Mouse (Mus musculus): ENCODE data around the gene Sema3f. TPM values are rescaled to one million over a fixed set of nuclear protein-coding genes. Genes with fewer than 3 reads are reported as not detected.

Sema3f gene
- total RNA-seq, 2 experiments from 2014 or later: 20.2 to 24.8 TPM

DNA sequence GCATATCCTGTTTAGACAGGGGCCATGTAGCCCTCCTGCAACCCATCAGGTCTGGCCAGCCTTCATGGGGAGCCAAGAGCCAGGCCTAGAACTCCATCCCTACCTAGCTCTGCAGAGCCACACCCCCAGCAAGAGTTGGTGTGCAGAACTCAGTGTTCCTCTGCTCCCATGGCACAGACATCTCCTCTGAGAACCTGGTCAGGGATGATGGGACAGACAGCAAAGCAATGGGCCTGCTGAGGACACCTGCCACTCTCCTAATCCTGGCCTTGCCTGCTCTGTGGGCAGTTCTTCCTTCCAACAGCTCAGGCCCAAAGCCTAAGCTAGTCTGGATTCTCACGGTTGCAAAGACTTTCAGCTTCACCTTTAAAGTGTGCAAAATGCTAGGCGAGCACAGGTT lies 5.4 kb upstream of the Sema3f start:
- no peak for DNase-seq

DNA sequence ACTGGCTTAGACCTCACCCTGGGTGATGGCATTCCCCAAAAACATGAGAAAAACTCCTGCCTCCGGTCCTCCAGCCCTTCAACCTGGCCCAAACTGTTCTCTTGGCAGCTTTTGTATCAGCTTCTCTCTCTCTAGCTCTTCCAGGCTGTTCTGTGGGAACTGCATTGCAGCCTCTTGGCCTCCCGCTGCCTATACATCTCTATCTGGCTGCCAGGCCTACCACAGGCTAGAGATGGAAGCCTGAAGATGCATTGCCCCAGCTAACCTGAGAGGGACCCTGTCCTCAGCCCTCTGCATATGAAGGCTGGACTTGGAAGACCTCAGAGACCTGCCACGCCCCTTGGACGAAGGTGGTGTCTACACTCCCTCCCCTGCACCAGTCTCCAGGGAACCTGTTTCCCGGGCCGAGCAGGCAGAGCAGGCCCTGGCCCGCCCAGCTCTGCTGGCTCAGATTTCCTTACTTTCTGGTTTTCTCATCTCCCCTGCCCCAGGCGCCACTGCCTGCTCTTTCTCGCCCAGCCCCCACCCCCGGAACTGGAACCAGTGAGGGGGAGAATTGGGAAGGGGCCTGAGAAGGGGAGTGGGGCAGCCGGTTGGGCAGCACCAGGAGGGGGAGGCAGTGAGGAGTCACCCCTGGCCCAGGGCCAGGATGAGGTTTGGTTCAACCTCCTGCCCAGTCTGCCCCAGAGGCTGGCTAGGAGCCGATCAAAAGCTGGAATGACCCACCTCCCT lies 4.1 kb upstream of the Sema3f start:
- DNase-seq: peak; percentile 72

DNA sequence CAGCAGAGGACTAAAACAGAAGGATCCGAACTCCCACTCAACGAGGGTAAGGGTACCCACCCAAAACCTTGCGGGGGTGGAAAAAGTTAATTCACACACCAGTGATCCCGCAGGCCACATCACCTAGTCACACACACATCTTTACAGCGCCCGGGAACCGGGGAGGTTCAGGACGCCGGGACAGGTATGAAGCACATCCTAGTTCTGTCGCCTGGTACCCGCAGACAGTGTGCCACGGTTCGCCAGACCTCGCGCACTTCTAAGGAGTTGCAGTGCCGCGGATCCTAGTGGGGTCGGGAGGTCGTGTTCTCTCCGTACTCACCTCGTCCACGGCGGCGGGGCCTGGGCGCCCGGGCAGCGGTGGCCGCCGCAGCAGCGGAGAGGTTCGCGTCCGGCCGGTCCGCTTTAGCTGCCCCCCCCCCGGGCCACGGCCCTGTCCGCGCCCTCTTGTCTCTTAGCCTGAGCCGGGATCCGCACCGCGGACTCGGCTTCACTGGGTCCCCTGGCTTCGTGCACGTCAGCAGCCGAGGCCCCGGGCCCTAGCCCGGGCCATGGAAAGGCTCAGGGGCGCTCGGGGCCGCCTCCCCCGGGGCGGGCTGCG lies 1.1 kb downstream of the Sema3f start:
- no peak for DNase-seq

DNA sequence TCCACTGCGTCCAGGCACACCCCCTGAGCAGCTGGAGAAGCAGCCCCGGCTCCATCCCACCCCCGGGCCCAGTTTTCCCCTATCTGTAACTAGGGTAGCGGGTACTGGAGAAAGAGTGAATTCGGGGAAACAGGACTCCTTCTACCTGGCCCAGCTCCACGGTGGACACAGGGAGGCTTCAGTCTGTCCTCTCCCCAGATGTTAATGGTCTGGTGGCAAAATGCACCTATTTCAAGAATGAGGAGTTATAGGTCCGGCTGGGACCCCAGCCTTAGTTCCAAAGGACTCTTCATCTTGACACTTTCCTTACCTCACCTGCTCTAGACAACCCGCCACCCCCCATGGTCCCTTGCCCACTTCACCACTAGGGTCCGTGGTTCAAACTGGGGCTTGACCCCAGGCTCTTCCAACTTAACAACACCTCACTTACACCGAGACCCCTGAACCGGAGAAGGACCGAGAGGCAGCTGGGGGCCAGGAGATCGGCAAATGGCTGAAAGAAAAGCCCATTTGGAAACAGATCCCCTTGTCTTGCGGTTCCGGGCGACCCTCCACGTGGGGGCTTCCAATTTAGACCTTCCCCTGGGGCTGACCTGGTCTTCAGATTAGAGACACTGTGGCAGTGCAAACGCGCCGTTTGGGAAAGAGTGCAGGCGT lies 1.7 kb downstream of the Sema3f start:
- DNase-seq: no peak

DNA sequence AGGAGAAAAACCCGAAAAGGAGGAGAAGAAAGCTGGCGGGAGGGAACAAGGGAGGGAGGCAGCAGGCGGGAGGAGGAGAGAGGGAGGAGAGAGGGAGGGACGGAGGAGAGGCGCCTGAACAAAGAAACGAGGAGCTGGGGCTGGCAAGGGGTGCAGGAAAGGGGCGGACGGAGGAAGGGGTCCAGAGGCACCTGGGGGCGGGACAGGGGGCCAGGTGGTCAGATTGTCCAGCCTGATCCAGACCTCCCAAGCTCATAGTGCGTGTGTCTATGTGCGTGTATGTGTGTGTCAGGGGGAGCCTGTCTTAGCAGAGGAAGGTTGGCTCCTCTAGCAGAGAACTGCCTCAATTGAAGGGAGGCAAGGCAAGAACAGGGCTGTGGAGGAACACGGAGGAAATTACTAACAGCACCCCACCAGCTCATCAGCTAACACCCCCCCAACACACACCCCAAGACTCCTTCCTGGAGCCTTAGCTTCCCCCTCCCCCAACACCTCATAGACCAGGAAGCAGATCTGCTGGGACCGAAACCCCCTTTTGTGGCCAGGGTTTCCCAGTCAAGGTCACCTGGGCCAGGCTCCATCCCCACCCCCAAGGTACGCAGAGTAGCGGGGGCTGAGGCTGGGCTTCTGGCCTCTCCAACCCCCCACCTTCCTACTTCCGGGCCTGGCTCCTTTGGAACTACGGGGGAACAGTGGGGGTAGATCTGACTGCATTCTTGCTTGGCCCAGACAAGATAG lies 2.4 kb downstream of the Sema3f start:
- no peak for DNase-seq

DNA sequence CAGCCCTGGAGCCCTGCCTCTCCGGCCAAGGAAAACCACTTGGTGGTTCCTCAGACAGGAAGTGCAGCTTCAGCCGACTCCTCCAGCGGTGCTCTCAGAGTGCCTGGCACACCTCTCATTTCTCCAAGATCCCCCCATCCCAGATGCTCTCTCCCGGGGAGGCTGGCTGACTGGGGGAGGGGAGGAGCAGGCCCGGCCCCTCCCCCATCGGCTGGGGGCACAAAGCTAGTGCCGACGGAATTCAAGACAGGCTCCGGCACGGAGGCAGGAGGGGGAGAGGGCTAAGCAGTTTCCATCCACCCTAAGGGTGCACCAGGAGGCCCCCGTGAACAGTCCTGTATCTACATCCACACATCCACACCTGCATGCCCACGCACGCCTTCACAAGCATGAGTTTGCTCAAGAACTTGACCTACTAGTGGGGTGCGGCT lies 3.5 kb downstream of the Sema3f start:
- DNase-seq: no peak

DNA sequence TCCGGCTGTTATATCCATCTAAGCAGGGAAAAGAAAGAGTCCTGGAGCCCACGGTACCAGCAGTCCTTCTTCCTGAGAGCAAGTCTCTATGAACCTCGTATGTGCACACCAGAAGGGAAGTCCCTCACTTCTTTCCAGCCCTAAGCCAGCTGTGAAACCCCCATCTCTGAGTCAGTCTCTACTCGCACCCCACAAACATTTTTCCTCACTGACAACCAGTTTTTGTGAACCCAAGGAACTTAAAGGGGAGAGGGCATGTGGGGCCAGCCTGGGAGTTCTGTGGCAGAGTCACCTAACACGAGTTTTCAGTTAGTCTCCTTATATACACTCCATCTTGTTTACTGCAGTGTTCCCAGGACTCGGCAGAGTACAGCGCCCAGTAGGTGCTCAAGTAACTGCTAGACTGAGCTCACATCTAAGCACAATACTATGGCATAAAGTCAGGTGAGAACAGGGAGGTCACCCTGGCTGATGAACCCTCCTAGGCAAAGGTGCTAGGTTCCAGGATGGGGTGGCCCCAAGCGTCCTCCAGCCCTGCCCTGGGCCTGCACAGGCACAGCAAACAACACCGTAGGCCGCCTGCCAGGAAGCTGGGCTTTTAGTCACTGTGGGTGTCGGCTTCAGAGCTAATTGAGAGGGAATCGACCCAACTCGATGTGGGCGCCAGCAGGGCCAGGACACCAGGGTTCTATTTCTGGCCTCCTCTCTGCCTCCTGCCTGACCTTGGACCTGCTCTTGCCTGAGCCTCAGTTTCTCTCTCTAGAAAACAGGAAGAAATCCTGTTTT lies 6.7 kb downstream of the Sema3f start:
- DNase-seq: peak; percentile 51

DNA sequence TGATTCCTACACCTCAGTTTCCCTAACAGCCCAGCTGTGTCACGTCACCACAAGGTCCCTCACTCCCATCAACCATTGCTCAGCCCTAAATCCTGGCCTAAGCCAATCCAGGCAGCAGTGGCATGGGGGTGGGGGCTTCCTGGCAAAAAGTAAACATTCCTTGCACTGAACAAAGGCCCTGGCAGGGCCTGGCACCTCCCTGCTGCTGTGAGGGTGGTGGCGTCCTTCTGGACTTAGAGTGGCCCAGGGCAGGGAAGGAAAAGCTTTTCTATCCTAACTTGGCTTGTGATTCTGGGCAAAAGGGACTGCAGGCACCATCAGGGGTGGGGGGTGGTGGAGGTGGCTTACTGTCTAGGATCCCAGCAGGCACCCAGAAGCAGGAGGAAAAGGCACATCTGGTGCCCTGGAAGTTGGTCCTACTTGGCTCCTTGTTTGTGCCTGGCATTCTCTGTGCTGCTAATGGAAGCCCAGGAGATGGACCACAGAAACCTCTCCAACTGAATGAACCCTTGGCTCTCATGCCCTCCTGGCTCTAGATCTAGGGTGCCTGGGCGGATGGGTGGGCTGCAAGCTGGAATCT lies 7.6 kb downstream of the Sema3f start:
- no peak for DNase-seq

DNA sequence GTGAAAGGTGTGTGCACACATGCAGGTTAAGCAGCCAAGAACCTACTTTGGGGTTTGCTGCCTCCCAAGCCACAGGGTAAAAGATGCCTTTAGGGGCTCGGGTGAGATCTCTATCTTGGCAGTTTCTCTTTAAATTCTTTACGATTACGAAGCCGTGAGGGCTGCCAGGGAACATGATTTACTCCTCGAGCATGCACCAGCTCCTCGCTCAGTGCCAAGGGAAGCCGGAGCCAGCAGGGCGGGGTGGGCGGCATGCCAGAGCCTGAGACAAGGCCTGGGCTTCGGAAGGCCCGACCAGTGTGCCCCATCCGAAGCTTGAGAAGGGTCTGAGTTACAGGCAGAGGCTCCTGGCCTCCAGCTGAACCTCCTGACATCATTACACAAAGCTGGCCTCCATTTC lies 8.7 kb downstream of the Sema3f start:
- peak; percentile 92 for DNase-seq

DNA sequence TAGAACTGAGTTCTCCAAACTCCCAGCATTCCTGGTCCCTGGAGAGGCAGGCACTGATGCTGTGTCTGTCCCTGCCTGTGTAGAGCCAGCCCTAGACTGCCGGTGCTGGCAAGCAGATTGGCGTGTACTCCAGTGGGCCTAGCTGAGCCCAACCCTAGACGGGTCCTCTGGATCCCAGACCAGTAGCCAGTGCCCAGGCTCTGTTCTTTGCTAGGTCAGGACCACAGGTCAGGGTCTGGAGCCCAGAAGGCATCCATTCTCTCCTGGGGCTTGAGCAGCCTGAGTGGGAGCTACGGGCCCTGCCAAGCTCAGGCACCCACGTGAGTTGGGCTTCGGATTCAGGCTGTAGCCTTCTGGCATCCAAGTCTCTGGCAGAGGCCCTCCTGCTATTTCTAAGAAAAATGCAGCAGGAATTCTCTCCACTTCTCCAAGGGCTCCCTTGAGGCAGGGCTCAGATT lies 10.1 kb downstream of the Sema3f start:
- DNase-seq: peak; percentile 57

DNA sequence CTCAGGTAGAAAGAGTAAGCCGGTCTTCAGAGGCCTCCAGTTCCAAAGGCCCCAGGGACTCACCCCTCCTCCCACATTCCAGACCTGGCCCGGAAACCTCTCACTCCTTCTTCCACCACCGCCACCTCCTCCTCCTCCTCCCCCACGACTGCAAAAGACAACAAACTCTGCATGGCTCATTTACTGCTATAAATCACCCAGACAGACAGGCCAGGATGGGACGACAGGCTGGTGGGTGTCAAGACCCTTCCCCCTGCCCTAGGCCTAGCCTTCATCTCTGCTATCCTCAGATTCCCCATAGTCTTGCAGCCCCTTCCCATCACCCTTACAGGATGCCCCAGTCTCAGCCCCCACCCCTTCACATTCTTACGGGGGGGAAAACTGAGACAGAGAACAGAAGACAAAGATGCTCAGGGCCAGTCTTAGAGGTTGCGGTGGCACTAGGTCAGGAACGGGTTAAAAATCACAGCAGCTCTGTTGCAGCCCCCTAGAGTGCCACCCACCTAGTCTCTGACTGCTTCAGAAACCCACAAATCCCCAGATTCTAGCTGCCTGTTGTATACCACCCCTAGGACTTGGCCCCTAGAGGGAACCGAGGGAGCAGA lies 10.8 kb downstream of the Sema3f start:
- DNase-seq: no peak

DNA sequence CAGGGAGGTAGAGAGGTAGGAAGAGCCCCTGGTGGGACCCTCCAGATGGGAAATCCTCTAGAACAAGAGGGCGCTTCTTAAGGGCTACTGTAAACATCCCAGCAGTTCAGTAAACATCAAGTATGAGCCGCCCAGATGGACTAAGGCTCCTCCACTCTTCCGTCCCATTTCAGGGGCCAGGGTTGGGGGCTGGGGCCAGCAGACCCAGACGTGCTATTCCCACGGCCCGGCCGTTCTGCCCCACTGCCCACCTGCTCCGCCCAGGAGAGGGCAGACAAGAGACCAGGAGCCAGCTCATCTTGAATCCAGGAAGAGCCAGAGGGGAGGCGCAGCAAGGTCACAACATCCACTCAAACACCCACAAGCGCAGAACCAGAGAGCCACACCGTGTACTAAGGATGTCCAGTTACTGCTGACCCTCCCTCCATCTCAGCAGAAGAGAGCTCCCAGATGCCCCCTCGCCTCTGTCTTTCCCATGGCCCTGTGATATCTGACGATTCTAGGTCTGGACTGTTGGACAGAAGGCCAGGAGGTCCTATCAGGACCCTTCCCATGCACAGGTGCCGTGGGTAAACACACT lies 11.6 kb downstream of the Sema3f start:
- no peak for DNase-seq

DNA sequence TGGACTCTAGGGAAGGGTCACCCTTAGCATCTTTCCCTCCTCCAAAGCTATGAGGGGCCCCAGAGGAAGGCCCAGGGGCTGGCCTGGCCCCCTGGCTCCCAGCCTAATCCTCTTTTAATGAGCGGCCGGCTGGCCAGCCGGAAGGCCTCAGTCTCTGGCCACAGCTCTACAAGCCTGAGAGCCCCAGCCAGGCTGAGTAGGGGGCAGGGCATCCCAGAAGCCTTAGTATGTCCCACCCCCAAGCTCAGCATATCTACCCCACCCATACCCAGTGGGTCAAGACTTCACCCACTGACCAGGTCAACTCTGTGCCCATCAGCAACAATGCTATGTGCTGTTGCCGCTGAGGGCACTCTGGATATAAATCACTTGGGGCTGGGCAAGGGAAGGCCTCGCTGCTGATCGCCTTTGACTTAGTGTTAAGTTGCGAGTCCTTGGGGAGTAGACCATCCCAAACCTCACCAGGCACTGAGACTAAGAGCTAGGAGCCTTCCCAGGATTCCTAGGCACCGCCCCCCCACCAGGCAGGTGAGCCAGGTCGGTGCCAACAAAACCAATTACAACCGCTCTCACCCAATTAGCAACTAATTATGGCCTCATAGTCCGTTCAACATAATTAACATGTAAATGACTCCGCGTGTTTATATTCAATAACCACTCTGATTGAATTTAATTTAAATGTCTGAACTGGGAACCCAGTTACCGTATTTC lies 12.3 kb downstream of the Sema3f start:
- peak; percentile 22 for DNase-seq

DNA sequence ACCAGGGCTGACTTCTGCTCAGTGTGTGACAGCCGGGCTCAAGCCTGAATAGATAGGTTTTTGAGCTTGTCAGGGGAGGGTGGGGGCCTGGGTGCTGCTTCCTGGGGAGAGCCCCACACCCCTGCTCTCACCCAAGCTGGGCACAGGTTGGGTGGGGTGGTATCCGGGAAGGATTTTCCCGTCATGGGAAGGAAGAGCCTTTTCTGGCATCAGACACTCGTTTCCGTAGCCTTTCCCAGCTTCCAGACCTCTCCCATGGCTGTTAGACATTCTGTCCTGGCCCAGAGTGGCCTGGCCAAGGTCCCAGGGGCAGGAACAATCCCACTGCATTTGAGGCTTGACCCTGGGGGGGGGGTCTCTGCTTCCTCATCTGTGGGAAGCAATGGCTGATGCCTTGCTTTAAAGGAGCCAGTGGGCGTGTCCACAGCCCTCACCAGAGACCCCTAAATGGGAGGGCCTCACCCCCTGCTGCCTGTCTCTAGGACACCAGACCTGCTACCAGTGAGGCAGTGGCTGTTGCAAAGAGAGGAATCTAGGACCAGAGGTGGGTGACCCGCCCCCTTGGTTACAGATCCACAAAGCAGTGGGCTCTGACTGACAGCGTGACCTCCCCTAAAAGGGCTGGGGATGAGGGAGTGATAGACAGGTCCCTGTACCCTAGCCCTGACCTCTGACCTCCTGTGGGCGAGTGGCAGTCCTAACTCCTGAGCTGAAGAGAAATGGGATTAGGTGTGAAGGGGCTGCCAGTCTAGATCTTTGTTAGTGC lies 13.2 kb downstream of the Sema3f start:
- peak; percentile 27 for DNase-seq

DNA sequence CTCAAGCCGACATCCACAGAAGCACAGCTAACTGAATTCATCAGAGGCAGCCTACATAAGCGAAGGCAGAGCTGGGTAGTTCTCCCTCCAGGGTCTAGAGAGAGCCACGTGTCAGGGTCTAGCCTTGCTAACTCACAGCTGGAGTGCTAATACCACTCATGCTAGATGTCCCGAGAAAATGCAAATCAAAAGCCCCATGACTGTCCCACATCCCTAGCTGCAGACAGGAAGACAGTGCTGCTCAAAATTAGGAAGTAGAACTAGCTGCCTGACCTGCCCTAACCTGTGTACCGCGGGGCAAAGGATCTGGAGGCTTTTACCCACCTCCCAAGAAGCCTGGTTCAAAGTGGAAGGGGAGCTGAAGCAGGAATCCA lies 14.2 kb downstream of the Sema3f start:
- no peak for DNase-seq

DNA sequence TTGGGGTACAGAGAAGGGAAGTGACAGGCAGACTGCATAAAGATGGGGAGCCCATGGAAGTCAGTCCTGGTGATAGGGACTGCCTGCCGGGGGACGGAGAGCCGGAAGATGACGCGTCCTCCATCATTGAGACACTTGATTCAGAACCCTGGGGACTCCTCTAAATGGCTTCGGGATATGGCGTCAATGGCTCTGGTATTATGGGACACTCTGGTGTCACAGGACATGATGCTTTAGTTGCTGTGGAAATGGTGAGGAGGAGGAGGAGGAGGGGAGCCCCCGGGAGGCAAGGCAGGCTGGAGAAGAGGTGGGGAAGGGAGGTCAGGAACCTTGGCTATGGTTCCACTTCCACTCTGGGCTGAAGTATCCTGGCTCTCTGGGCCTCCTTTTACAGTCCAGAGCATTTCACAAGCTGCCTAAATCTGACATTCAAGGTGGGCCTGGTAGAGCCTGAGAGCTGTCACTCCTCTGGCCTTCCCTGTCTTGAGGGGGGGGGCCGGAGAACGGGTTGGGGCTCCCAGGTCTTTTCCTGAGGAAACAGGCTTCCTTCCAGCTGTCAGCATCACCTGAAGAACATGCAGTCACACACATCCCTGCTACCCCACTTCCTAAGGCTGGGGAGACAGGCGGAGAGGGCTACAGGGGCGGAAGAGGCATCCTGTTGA lies 14.7 kb downstream of the Sema3f start:
- DNase-seq: peak; percentile 19

DNA sequence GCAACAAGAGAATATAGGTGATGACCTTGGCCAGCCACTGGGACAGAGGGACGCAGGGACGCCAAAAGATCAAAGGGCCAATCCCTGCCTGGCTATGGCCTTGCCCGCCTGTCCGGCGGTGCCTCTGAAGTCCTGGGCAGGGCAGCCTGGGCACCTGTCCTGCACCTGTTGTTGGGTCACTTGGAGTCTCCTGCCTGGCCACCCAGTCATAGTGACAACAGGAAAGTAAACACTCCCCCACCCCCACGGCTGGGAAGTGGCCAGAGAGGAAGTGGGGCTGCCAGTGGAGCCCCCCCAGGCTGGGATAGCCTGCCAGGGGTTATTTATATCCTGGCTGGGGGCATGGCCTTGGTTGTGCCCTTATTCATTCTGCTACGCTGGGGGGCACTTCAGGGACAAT lies 15.6 kb downstream of the Sema3f start:
- peak; percentile 49 for DNase-seq

DNA sequence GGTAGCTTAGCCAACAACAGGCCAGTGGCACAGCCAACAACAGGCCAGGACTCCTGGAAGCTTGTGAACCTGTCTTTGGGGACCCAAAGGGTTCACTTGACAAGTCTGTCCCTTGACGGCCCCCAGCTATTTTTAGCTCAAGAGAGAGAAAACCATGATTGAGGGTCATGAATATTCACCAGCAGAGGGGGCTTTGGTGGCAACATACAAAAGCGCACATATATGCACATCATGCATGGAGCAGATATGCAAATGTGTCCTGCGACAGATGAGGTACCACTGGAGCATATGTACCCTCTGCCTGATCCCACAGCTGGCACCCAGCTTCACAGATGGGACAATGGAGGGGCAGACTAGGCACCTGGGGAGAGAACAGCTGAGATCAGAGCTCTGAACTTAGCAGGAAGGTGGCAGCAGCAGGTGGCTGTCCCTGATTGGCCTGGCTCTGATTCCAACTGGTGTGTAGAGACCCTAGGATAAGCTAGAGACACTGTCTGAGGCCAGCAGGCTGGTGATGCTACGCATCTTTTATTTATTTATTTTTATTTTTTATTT lies 16.8 kb downstream of the Sema3f start:
- no peak for DNase-seq
